Mouse (Mus musculus) hindlimb bud, embryonic 11.5 days (tissue): ENCODE measurements around the gene Olfr392.

Source experiments
- DNase-seq: peaks from one replicate; pipeline ENCODE4 v3.0.0-alpha.2; 2012; ENCODE audit warnings: low read depth, low spot score; ENCODE audit errors: extremely low spot score

Olfr392 gene

GRCm38 (mm10) chr11:73816949-73817348 is at the start of gene Olfr392:
Olfr392 (minus strand) TSS chr11:73817049.
- DNase-seq: no peak

GRCm38 (mm10) chr11:73851354-73851753 is 34.5 kb upstream of the Olfr392 start, which contains the start of gene Olfr393:
Olfr393 (minus strand) TSS chr11:73851454.
- DNase-seq: no peak

GRCm38 (mm10) chr11:73802952-73803351 is 13.9 kb downstream of the Olfr392 start, which contains the start of gene Olfr391-ps:
Olfr391-ps (minus strand) TSS chr11:73803052.
- DNase-seq: no peak

GRCm38 (mm10) chr11:73782664-73783063 is 34.2 kb downstream of the Olfr392 start, which contains the start of gene Olfr390:
Olfr390 (plus strand) TSS chr11:73782964.
- no peak for DNase-seq

- DNase-seq: no peak
Observed at GRCm38 (mm10) chr11:73780613-73781012, 36.2 kb downstream of the Olfr392 start, which contains the start of gene Olfr389. Olfr389 (minus strand) TSS chr11:73780713.
